In the genomic region with DNA sequence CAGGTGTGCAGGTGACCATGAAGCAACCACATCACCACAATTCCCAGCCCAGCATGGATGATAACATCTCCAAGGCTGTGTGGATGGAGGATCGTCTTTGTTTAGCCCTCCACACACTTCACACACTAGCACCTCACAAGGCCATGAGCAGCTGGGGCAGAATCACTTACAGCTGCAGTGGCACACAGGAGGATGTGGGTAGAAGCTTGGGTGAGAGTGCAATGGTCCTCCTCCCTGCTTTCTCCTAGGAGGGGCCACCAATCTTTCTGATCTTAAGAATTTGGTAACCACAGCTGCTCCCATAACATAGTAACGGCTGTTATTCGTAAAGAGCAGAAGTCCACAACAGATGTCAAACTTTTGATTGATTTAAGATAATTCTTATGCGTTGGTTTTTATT, we compare ENCODE assay signal across 21 mouse cellular contexts. TPM values are rescaled to one million over a fixed set of nuclear protein-coding genes. Genes with fewer than 3 reads are reported as not detected.
A peak's percentile ranks its signal among the peaks of the same experiment; 100 is the strongest.
DNase-seq lines count a peak whose midpoint lies in the region; ATAC-seq and TF ChIP-seq lines count a peak whose summit lies in the region.
"Had no signal": no experiment of that assay in that cellular context is flagged by ENCODE, and none has a peak within 500 bp of the region (broad histone marks: within the 10 kb centered on the region; RNA-seq: fewer than 3 reads in every experiment).

No protein-coding gene starts in this region.

- H3K9ac ChIP-seq in stomach, postnatal 0 days (ENCODE audit: low read length): no peak overlapping the region
- H3K9ac ChIP-seq: embryonic facial prominence, embryonic 13.5 days; lung, embryonic 14.5 days had no signal

- intact Hi-C loops in left cerebral cortex, postnatal 14 days (cut with DNase I): no loop called here

- H3K9me3 ChIP-seq in megakaryocyte, embryonic 14.5 days: peaks cover 7% of the 10 kb centered on the region
- no peaks in the 10 kb centered on the region for H3K9me3 ChIP-seq in stomach, postnatal 0 days (ENCODE audit: control insufficient read depth, low read length)
- H3K9me3 ChIP-seq: embryonic facial prominence, embryonic 13.5 days; hindbrain, embryonic 10.5 days; limb, embryonic 10.5 days had no signal

- peak; percentile 13 to 42 for DNase-seq in spleen, adult 2 months (ENCODE audit: low read depth in 1 of 2, low spot score in 2 of 2)
- no peak for DNase-seq in spleen, adult 18-20 months
- peak; percentile 73 for DNase-seq in thymus, adult 2 months
- no peak for DNase-seq in stomach, postnatal 0 days (ENCODE audit: low spot score)
- no peak for DNase-seq in left cerebral cortex, postnatal 14 days (ENCODE audit: low spot score in 2 of 2)
- no peak for DNase-seq in layer of hippocampus, adult 9-11 months
- no peak for DNase-seq in adrenal gland, postnatal 25 days
- DNase-seq: cerebellum, adult 8-10 months; gastrocnemius, postnatal 36 days; kidney, adult 8-10 months; kidney, postnatal 25 days; lung, embryonic 14.5 days; midbrain, embryonic 14.5 days; right cerebral cortex, postnatal 14 days had no signal

- ATAC-seq in stomach, postnatal 0 days (ENCODE audit: low FRiP score, low TSS enrichment): no peak
- ATAC-seq: Patski had no signal

- no peak overlapping the region for H3K4me2 ChIP-seq in stomach, postnatal 0 days (replicated peaks; ENCODE audit: low read depth)
- H3K4me2 ChIP-seq: embryonic facial prominence, embryonic 13.5 days; liver, embryonic 11.5 days; lung, embryonic 14.5 days had no signal

- H3K4me1 ChIP-seq in spleen, adult 2 months (ENCODE audit: control insufficient read depth, insufficient read depth, insufficient read length): no peaks in the 10 kb centered on the region
- no peaks in the 10 kb centered on the region for H3K4me1 ChIP-seq in megakaryocyte, embryonic 14.5 days
- peaks cover 15% of the 10 kb centered on the region for H3K4me1 ChIP-seq in thymus, adult 2 months (replicated peaks; ENCODE audit: control insufficient read depth, insufficient read depth, low read length)
- H3K4me1 ChIP-seq in stomach, postnatal 0 days (replicated peaks; ENCODE audit: control insufficient read depth, insufficient read depth): no peaks in the 10 kb centered on the region
- H3K4me1 ChIP-seq: embryonic facial prominence, embryonic 13.5 days; hindbrain, embryonic 10.5 days; limb, embryonic 10.5 days had no signal

- H3K27me3 ChIP-seq in spleen, adult 2 months (ENCODE audit: control insufficient read depth, insufficient read depth, low read length): no peaks in the 10 kb centered on the region
- no peaks in the 10 kb centered on the region for H3K27me3 ChIP-seq in megakaryocyte, embryonic 14.5 days (replicated peaks)
- no peaks in the 10 kb centered on the region for H3K27me3 ChIP-seq in thymus, adult 2 months (ENCODE audit: control insufficient read depth, insufficient read depth, low read length)
- no peaks in the 10 kb centered on the region for H3K27me3 ChIP-seq in stomach, postnatal 0 days (ENCODE audit: control insufficient read depth, insufficient read depth, low read length)
- H3K27me3 ChIP-seq: embryonic facial prominence, embryonic 13.5 days; Patski had no signal

- WGBS in spleen, adult 2 months: 22% methylated on average over 4 of the region's 4 CpGs
- WGBS in thymus, adult 2 months: 9% methylated on average over 4 of the region's 4 CpGs
- WGBS in stomach, postnatal 0 days: 85% methylated on average over 4 of the region's 4 CpGs

- no peak overlapping the region for H3K4me3 ChIP-seq in spleen, adult 2 months (ENCODE audit: extremely low read depth, insufficient read depth, insufficient read length)
- H3K4me3 ChIP-seq in megakaryocyte, embryonic 14.5 days (replicated peaks): peak overlapping the region; percentile 20
- H3K4me3 ChIP-seq in thymus, adult 2 months (ENCODE audit: control insufficient read depth, insufficient read depth, low read length): no peak overlapping the region
- no peak overlapping the region for H3K4me3 ChIP-seq in stomach, postnatal 0 days (ENCODE audit: low read depth, low read length)
- H3K4me3 ChIP-seq: embryonic facial prominence, embryonic 13.5 days; hindbrain, embryonic 10.5 days; limb, embryonic 10.5 days had no signal

- peak overlapping the region; percentile 62 for H3K27ac ChIP-seq in spleen, adult 2 months (ENCODE audit: insufficient read depth, low read length)
- H3K27ac ChIP-seq in thymus, adult 2 months (ENCODE audit: control insufficient read depth, insufficient read depth, low read length): peak overlapping the region; percentile 90
- no peak overlapping the region for H3K27ac ChIP-seq in stomach, postnatal 0 days (replicated peaks)
- H3K27ac ChIP-seq: embryonic facial prominence, embryonic 13.5 days; hindbrain, embryonic 10.5 days; limb, embryonic 10.5 days; macrophage had no signal

- no peak for TF ChIP-seq EP300 in stomach, postnatal 0 days (optimal IDR thresholded peaks at IDR 0.05)

- TF ChIP-seq POLR2A in spleen, adult 2 months (IDR thresholded peaks at IDR 0.05; ENCODE audit: low read depth, low read length): no peak
- no peak for TF ChIP-seq POLR2A in thymus, adult 2 months (IDR thresholded peaks at IDR 0.05; ENCODE audit: control insufficient read depth, extremely low read depth, insufficient read depth, low read length, poor library complexity)

- TF ChIP-seq CTCF in spleen, adult 2 months (IDR thresholded peaks at IDR 0.05; ENCODE audit: extremely low read depth, insufficient read depth, insufficient read length, insufficient replicate concordance): no peak
- TF ChIP-seq CTCF in thymus, adult 2 months (IDR thresholded peaks at IDR 0.05; ENCODE audit: borderline replicate concordance, control insufficient read depth, extremely low read depth, insufficient read depth, low read length, poor library complexity): no peak
- TF ChIP-seq CTCF in stomach, postnatal 0 days (IDR thresholded peaks at IDR 0.05; ENCODE audit: low read depth): no peak

- H3K36me3 ChIP-seq in spleen, adult 2 months (ENCODE audit: control insufficient read depth, insufficient read depth, low read length): no peaks in the 10 kb centered on the region
- H3K36me3 ChIP-seq in megakaryocyte, embryonic 14.5 days (replicated peaks; ENCODE audit: low read length): no peaks in the 10 kb centered on the region
- H3K36me3 ChIP-seq in thymus, adult 2 months (ENCODE audit: control insufficient read depth, insufficient read depth, low read length): no peaks in the 10 kb centered on the region
- no peaks in the 10 kb centered on the region for H3K36me3 ChIP-seq in stomach, postnatal 0 days (ENCODE audit: control insufficient read depth, insufficient read depth, low read length)
- H3K36me3 ChIP-seq: embryonic facial prominence, embryonic 13.5 days; hindbrain, embryonic 10.5 days; limb, embryonic 10.5 days had no signal

RNA-seq across cellular contexts. Expression of a gene that starts 26.6 kb away (rescaled TPM):
- 9.7 and 13.9 TPM in 2 replicates for polyA plus RNA-seq in spleen, adult 2 months (2012; rRNA removed)
- polyA plus RNA-seq in megakaryocyte, embryonic 14.5 days (2012; ENCODE audit: insufficient read depth, low replicate concordance): 0.86 and 5.5 TPM in 2 replicates
- polyA plus RNA-seq in thymus, adult 2 months (2012; rRNA removed): 61.7 and 67.1 TPM in 2 replicates
- polyA plus RNA-seq in stomach, postnatal 0 days (2015; fragmentation: Nextera tagmentation; extraction: Ambion mirVana): 7.5 and 7.6 TPM in 2 replicates
- 10 to 100 TPM; 88.0 to 98.7 TPM for total RNA-seq in left cerebral cortex, postnatal 14 days (2021)
- total RNA-seq in adrenal gland, postnatal 25 days (2021): 32.2 and 39.7 TPM in 2 replicates

Comparison
In these comparisons a context has a peak if more than half of its experiments do, and no peak if none do; other contexts are left out.
1. DNase-seq: peak in spleen, adult 2 months (2 of 2) and thymus, adult 2 months (single experiment); none in spleen, adult 18-20 months (0 of 2), stomach, postnatal 0 days (single experiment), left cerebral cortex, postnatal 14 days (0 of 2), layer of hippocampus, adult 9-11 months (single experiment) and adrenal gland, postnatal 25 days (single experiment).